ENCODE assay signal across 19 mouse cellular contexts in the genomic region with DNA sequence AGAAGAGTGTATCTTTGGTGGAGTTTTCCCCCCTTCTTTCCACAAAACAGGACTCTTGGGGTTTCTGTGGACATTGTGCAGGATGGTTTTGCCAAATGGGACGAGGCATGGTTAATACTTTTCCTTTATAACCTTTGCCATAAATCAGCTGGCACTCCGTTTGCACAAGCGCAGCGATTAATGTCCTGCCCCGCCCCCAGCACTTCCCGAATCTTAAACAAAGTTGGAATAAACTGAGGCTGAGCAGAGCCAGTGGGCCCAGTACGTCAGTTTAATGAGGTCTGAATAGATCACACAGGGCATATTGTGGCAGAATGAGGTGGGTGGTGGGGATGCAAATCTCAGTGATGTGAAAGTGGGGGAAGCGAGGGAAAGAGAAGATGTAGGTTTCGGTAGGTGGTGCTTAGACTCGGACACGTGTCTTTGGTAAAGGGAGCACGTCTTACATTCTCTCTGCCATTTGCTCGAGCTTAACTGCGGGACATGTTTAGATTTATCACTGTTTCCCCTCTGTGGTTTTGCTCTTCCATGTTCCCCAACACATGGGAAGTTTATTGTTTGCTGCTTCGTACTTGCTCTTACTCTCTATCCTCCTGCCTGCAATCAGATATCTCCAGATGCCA. TPM values are rescaled to one million over a fixed set of nuclear protein-coding genes. Genes with fewer than 3 reads are reported as not detected.
A peak's percentile ranks its signal among the peaks of the same experiment; 100 is the strongest.
DNase-seq lines count a peak whose midpoint lies in the region; ATAC-seq and TF ChIP-seq lines count a peak whose summit lies in the region.
"Had no signal": no experiment of that assay in that cellular context is flagged by ENCODE, and none has a peak within 500 bp of the region (broad histone marks: within the 10 kb centered on the region; RNA-seq: fewer than 3 reads in every experiment).

No protein-coding gene starts in this region.

- no peaks in the 10 kb centered on the region for H3K36me3 ChIP-seq in kidney, embryonic 14.5 days (ENCODE audit: control insufficient read depth, insufficient read depth, low read length)
- H3K36me3 ChIP-seq in neural tube, embryonic 12.5 days, result no peaks in the 10 kb centered on the region
- H3K36me3 ChIP-seq in limb, embryonic 14.5 days (ENCODE audit: control insufficient read depth, insufficient read depth, low read length), result no peaks in the 10 kb centered on the region
- no peaks in the 10 kb centered on the region for H3K36me3 ChIP-seq in stomach, postnatal 0 days (ENCODE audit: control insufficient read depth, insufficient read depth, low read length)
- H3K36me3 ChIP-seq in midbrain, embryonic 14.5 days (ENCODE audit: control insufficient read depth, insufficient read depth, low read length), result no peaks in the 10 kb centered on the region
- no peaks in the 10 kb centered on the region for H3K36me3 ChIP-seq in forebrain, embryonic 10.5 days (replicated peaks)
- H3K36me3 ChIP-seq: embryonic facial prominence, embryonic 13.5 days; heart, embryonic 15.5 days had no signal

- H3K4me3 ChIP-seq in kidney, embryonic 14.5 days (ENCODE audit: low read length), result no peak overlapping the region
- H3K4me3 ChIP-seq in neural tube, embryonic 12.5 days, result no peak overlapping the region
- H3K4me3 ChIP-seq in limb, embryonic 14.5 days (replicated peaks; ENCODE audit: low read length), result peak overlapping the region; percentile 12; the same call in 1 of the 2 replicates
- H3K4me3 ChIP-seq in stomach, postnatal 0 days (ENCODE audit: low read depth, low read length), result no peak overlapping the region
- H3K4me3 ChIP-seq in midbrain, embryonic 14.5 days (replicated peaks; ENCODE audit: low read depth, low read length), result no peak overlapping the region
- no peak overlapping the region for H3K4me3 ChIP-seq in forebrain, embryonic 10.5 days
- H3K4me3 ChIP-seq: embryonic facial prominence, embryonic 13.5 days; heart, adult 2 months; heart, embryonic 15.5 days had no signal

- no peak for TF ChIP-seq CTCF in stomach, postnatal 0 days (IDR thresholded peaks at IDR 0.05; ENCODE audit: low read depth)

- no peak for TF ChIP-seq POLR2A in limb, embryonic 14.5 days (IDR thresholded peaks at IDR 0.05; ENCODE audit: borderline replicate concordance, extremely low read depth, insufficient read depth, insufficient read length)

- no peak for TF ChIP-seq EP300 in stomach, postnatal 0 days (optimal IDR thresholded peaks at IDR 0.05)

- no peak overlapping the region for H3K27ac ChIP-seq in kidney, embryonic 14.5 days (ENCODE audit: low read depth, low read length)
- H3K27ac ChIP-seq in neural tube, embryonic 12.5 days, result no peak overlapping the region
- H3K27ac ChIP-seq in limb, embryonic 14.5 days (replicated peaks; ENCODE audit: low read depth, low read length), result no peak overlapping the region
- no peak overlapping the region for H3K27ac ChIP-seq in stomach, postnatal 0 days (replicated peaks)
- no peak overlapping the region for H3K27ac ChIP-seq in midbrain, embryonic 14.5 days (replicated peaks; ENCODE audit: low read depth, low read length)
- H3K27ac ChIP-seq in forebrain, embryonic 10.5 days, result no peak overlapping the region
- H3K27ac ChIP-seq: embryonic facial prominence, embryonic 13.5 days; heart, adult 2 months; heart, embryonic 15.5 days had no signal

- peak overlapping the region; percentile 17; the same call in 1 of the 2 replicates for H3K4me2 ChIP-seq in kidney, embryonic 14.5 days (replicated peaks; ENCODE audit: low read depth, low read length)
- peak overlapping the region; percentile 42 for H3K4me2 ChIP-seq in neural tube, embryonic 12.5 days (replicated peaks)
- H3K4me2 ChIP-seq in limb, embryonic 14.5 days (replicated peaks; ENCODE audit: low read depth, low read length, severe bottlenecking), result peak overlapping the region; percentile 41
- 0 out of 2 replicates have a peak overlapping the region, but pooled peaks have one; percentile 5 for H3K4me2 ChIP-seq in stomach, postnatal 0 days (replicated peaks; ENCODE audit: low read depth)
- no peak overlapping the region for H3K4me2 ChIP-seq in midbrain, embryonic 14.5 days (ENCODE audit: low read length)
- H3K4me2 ChIP-seq: embryonic facial prominence, embryonic 13.5 days; heart, embryonic 15.5 days had no signal

- 26% methylated on average over 15 of the region's 15 CpGs for WGBS in kidney, embryonic 14.5 days
- WGBS in neural tube, embryonic 12.5 days, result 40% methylated on average over 15 of the region's 15 CpGs
- 16% methylated on average over 15 of the region's 15 CpGs for WGBS in limb, embryonic 14.5 days
- 43% methylated on average over 15 of the region's 15 CpGs for WGBS in stomach, postnatal 0 days
- 87% methylated on average over 15 of the region's 15 CpGs for WGBS in midbrain, embryonic 14.5 days
- 89% methylated on average over 15 of the region's 15 CpGs for WGBS in forebrain, embryonic 10.5 days

- H3K4me1 ChIP-seq in kidney, embryonic 14.5 days (ENCODE audit: control insufficient read depth, insufficient read depth, low read length), result no peaks in the 10 kb centered on the region
- H3K4me1 ChIP-seq in neural tube, embryonic 12.5 days, result 0 out of 2 replicates have a peak, but pooled peaks cover 6% of the 10 kb centered on the region
- H3K4me1 ChIP-seq in limb, embryonic 14.5 days (ENCODE audit: control insufficient read depth, insufficient read depth, low read length), result peaks cover 4% of the 10 kb centered on the region
- H3K4me1 ChIP-seq in stomach, postnatal 0 days (replicated peaks; ENCODE audit: control insufficient read depth, insufficient read depth), result no peaks in the 10 kb centered on the region
- H3K4me1 ChIP-seq in midbrain, embryonic 14.5 days (ENCODE audit: control insufficient read depth, insufficient read depth, low read length), result no peaks in the 10 kb centered on the region
- H3K4me1 ChIP-seq in forebrain, embryonic 10.5 days, result no peaks in the 10 kb centered on the region
- H3K4me1 ChIP-seq: embryonic facial prominence, embryonic 13.5 days; heart, embryonic 15.5 days had no signal

- no peak for ATAC-seq in kidney, embryonic 14.5 days (ENCODE audit: low FRiP score, low TSS enrichment)
- ATAC-seq in neural tube, embryonic 12.5 days (ENCODE audit: low FRiP score, low read depth), result peak; percentile 66; the same call in 1 of the 2 replicates
- ATAC-seq in limb, embryonic 14.5 days (ENCODE audit: low FRiP score, low read depth), result no peak
- no peak for ATAC-seq in stomach, postnatal 0 days (ENCODE audit: low FRiP score, low TSS enrichment)
- no peak for ATAC-seq in midbrain, embryonic 14.5 days (ENCODE audit: low FRiP score, low TSS enrichment)
- ATAC-seq: liver, postnatal 0 days had no signal

- H3K27me3 ChIP-seq in kidney, embryonic 14.5 days (ENCODE audit: control insufficient read depth, insufficient read depth, low read length), result no peaks in the 10 kb centered on the region
- no peaks in the 10 kb centered on the region for H3K27me3 ChIP-seq in neural tube, embryonic 12.5 days (replicated peaks)
- H3K27me3 ChIP-seq in limb, embryonic 14.5 days (ENCODE audit: control insufficient read depth, insufficient read depth, low read length), result no peaks in the 10 kb centered on the region
- H3K27me3 ChIP-seq in stomach, postnatal 0 days (ENCODE audit: control insufficient read depth, insufficient read depth, low read length), result no peaks in the 10 kb centered on the region
- no peaks in the 10 kb centered on the region for H3K27me3 ChIP-seq in midbrain, embryonic 14.5 days (ENCODE audit: control insufficient read depth, insufficient read depth, low read length)
- H3K27me3 ChIP-seq in forebrain, embryonic 10.5 days (ENCODE audit: poor library complexity, severe bottlenecking), result peaks cover 58% of the 10 kb centered on the region
- H3K27me3 ChIP-seq: heart, embryonic 15.5 days had no signal

- H3K9ac ChIP-seq in kidney, embryonic 14.5 days (ENCODE audit: low read depth, low read length), result no peak overlapping the region
- no peak overlapping the region for H3K9ac ChIP-seq in neural tube, embryonic 12.5 days
- no peak overlapping the region for H3K9ac ChIP-seq in limb, embryonic 14.5 days (ENCODE audit: low read depth, low read length, severe bottlenecking)
- H3K9ac ChIP-seq in stomach, postnatal 0 days (ENCODE audit: low read length), result no peak overlapping the region
- H3K9ac ChIP-seq in midbrain, embryonic 14.5 days (replicated peaks; ENCODE audit: low read length), result no peak overlapping the region
- H3K9ac ChIP-seq: embryonic facial prominence, embryonic 13.5 days; heart, embryonic 15.5 days; liver, postnatal 0 days had no signal

- DNase-seq in kidney, postnatal 10 days, result no peak
- no peak for DNase-seq in neural tube, embryonic 10.5 days (ENCODE audit: extremely low spot score, low spot score)
- no peak for DNase-seq in limb, embryonic 14.5 days (ENCODE audit: low spot score)
- DNase-seq in stomach, postnatal 0 days (ENCODE audit: low spot score), result no peak
- DNase-seq in midbrain, embryonic 14.5 days, result no peak
- no peak for DNase-seq in forebrain, embryonic 10.5 days (ENCODE audit: extremely low spot score, low spot score)
- DNase-seq: adrenal gland, postnatal 14 days; cerebellum, adult 18-20 months; cerebellum, postnatal 36 days; gastrocnemius, postnatal 14 days; heart, adult 2 months; left cerebral cortex, postnatal 4 days; liver, postnatal 0 days; right cerebral cortex, postnatal 25 days; thymus, postnatal 4 days had no signal

- no peaks in the 10 kb centered on the region for H3K9me3 ChIP-seq in kidney, embryonic 14.5 days (ENCODE audit: control insufficient read depth, low read length)
- H3K9me3 ChIP-seq in neural tube, embryonic 12.5 days, result no peaks in the 10 kb centered on the region
- no peaks in the 10 kb centered on the region for H3K9me3 ChIP-seq in limb, embryonic 14.5 days (ENCODE audit: control insufficient read depth, low read length)
- no peaks in the 10 kb centered on the region for H3K9me3 ChIP-seq in stomach, postnatal 0 days (ENCODE audit: control insufficient read depth, low read length)
- no peaks in the 10 kb centered on the region for H3K9me3 ChIP-seq in midbrain, embryonic 14.5 days (ENCODE audit: control insufficient read depth, low read length)
- no peaks in the 10 kb centered on the region for H3K9me3 ChIP-seq in forebrain, embryonic 10.5 days
- H3K9me3 ChIP-seq: embryonic facial prominence, embryonic 13.5 days; heart, embryonic 15.5 days had no signal

RNA-seq across cellular contexts. Expression of a gene that starts 28.3 kb away (rescaled TPM):
- polyA plus RNA-seq in kidney, embryonic 14.5 days (2014; fragmentation: Nextera tagmentation; extraction: Ambion mirVana), result 1.9 and 2.0 TPM in 2 replicates
- 0.81 and 1.2 TPM in 2 replicates for polyA plus RNA-seq in neural tube, embryonic 12.5 days (2016; fragmentation: Nextera tagmentation; extraction: Ambion mirVana)
- polyA plus RNA-seq in limb, embryonic 14.5 days (2012; rRNA removed), result 4.8 and 6.2 TPM in 2 replicates
- 5.7 and 6.1 TPM in 2 replicates for polyA plus RNA-seq in limb, embryonic 14.5 days (2014; fragmentation: Nextera tagmentation; extraction: Ambion mirVana)
- polyA plus RNA-seq in stomach, postnatal 0 days (2015; fragmentation: Nextera tagmentation; extraction: Ambion mirVana), result 5.9 and 7.3 TPM in 2 replicates
- polyA plus RNA-seq in midbrain, embryonic 14.5 days (2014; fragmentation: Nextera tagmentation; extraction: Ambion mirVana), result 0.61 and 0.97 TPM in 2 replicates
- 0.73 and 1.2 TPM in 2 replicates for polyA plus RNA-seq in forebrain, embryonic 10.5 days (2016; fragmentation: Nextera tagmentation; extraction: Ambion mirVana)
